In genomic region chr6:48626984-48627383, GRCm38 (mm10) we compare ENCODE assay signal across 9 mouse cellular contexts. TPM values are rescaled to one million over a fixed set of nuclear protein-coding genes. Genes with fewer than 3 reads are reported as not detected.
DNase-seq lines count a peak whose midpoint lies in the region; ATAC-seq and TF ChIP-seq lines count a peak whose summit lies in the region.
"Had no signal": no experiment of that assay in that cellular context is flagged by ENCODE, and none has a peak within 500 bp of the region (broad histone marks: within the 10 kb centered on the region; RNA-seq: fewer than 3 reads in every experiment).

No protein-coding gene starts in this region.

- intact Hi-C loops in left cerebral cortex, postnatal 4 days (cut with DNase I): no loop called here

- 1% methylated on average over 32 of the region's 32 CpGs for WGBS in spleen, adult 2 months
- under 1% methylated on average over 32 of the region's 32 CpGs for WGBS in intestine, postnatal 0 days
- WGBS in midbrain, embryonic 13.5 days: under 1% methylated on average over 32 of the region's 32 CpGs
- under 1% methylated on average over 32 of the region's 32 CpGs for WGBS in stomach, postnatal 0 days

- H3K9me3 ChIP-seq in intestine, postnatal 0 days (ENCODE audit: control insufficient read depth): no peaks in the 10 kb centered on the region
- no peaks in the 10 kb centered on the region for H3K9me3 ChIP-seq in midbrain, embryonic 13.5 days
- H3K9me3 ChIP-seq in stomach, postnatal 0 days (ENCODE audit: control insufficient read depth, low read length): no peaks in the 10 kb centered on the region

- H3K27ac ChIP-seq in spleen, adult 2 months (ENCODE audit: insufficient read depth, low read length): no peak overlapping the region
- no peak overlapping the region for H3K27ac ChIP-seq in intestine, postnatal 0 days (ENCODE audit: low read depth, low read length)
- no peak overlapping the region for H3K27ac ChIP-seq in midbrain, embryonic 13.5 days
- no peak overlapping the region for H3K27ac ChIP-seq in stomach, postnatal 0 days (replicated peaks)

- H3K9ac ChIP-seq in intestine, postnatal 0 days (ENCODE audit: low read depth, low read length): no peak overlapping the region; the same call in 1 of the 2 replicates
- H3K9ac ChIP-seq in midbrain, embryonic 13.5 days (replicated peaks): peak overlapping the region; percentile 56
- H3K9ac ChIP-seq in stomach, postnatal 0 days (ENCODE audit: low read length): peak overlapping the region; percentile 53

- H3K36me3 ChIP-seq in spleen, adult 2 months (ENCODE audit: control insufficient read depth, insufficient read depth, low read length): no peaks in the 10 kb centered on the region
- H3K36me3 ChIP-seq in intestine, postnatal 0 days (ENCODE audit: control insufficient read depth, insufficient read depth): no peaks in the 10 kb centered on the region
- H3K36me3 ChIP-seq in midbrain, embryonic 13.5 days: 0 out of 2 replicates have a peak, but pooled peaks cover 4% of the 10 kb centered on the region
- H3K36me3 ChIP-seq in stomach, postnatal 0 days (ENCODE audit: control insufficient read depth, insufficient read depth, low read length): no peaks in the 10 kb centered on the region

- DNase-seq in spleen, adult 2 months (ENCODE audit: low read depth in 1 of 2, low spot score in 2 of 2): no peak
- no peak for DNase-seq in spleen, adult 12 weeks (ENCODE audit: low spot score)
- DNase-seq in embryo, embryonic 9.5 days (ENCODE audit: extremely low spot score): peak; percentile 61
- peak; percentile 47 to 63 for DNase-seq in heart, adult 18-20 months
- DNase-seq in left cerebral cortex, postnatal 4 days: peak; percentile 44
- peak; percentile 47 for DNase-seq in stomach, postnatal 0 days (ENCODE audit: low spot score)

- TF ChIP-seq EP300 in stomach, postnatal 0 days (optimal IDR thresholded peaks at IDR 0.05): no peak

- peak overlapping the region; percentile 84 for H3K4me2 ChIP-seq in intestine, postnatal 0 days (replicated peaks; ENCODE audit: low read depth)
- H3K4me2 ChIP-seq in midbrain, embryonic 13.5 days (replicated peaks): peak overlapping the region; percentile 66
- peak overlapping the region; percentile 80 for H3K4me2 ChIP-seq in stomach, postnatal 0 days (replicated peaks; ENCODE audit: low read depth)

- H3K27me3 ChIP-seq in spleen, adult 2 months (ENCODE audit: control insufficient read depth, insufficient read depth, low read length): peaks cover 6% of the 10 kb centered on the region
- H3K27me3 ChIP-seq in intestine, postnatal 0 days (replicated peaks; ENCODE audit: control insufficient read depth, insufficient read depth, low read length): peaks cover 5% of the 10 kb centered on the region
- H3K27me3 ChIP-seq in midbrain, embryonic 13.5 days: peaks cover 50% of the 10 kb centered on the region
- no peaks in the 10 kb centered on the region for H3K27me3 ChIP-seq in stomach, postnatal 0 days (ENCODE audit: control insufficient read depth, insufficient read depth, low read length)

- no peak for TF ChIP-seq POLR2A in spleen, adult 2 months (IDR thresholded peaks at IDR 0.05; ENCODE audit: low read depth, low read length)

- TF ChIP-seq CTCF in spleen, adult 2 months (IDR thresholded peaks at IDR 0.05; ENCODE audit: extremely low read depth, insufficient read depth, insufficient read length, insufficient replicate concordance): no peak
- TF ChIP-seq CTCF in intestine, postnatal 0 days (IDR thresholded peaks at IDR 0.05; ENCODE audit: low read depth): peak; percentile 36
- 0 out of 2 replicates have a peak, but pooled peaks have one; percentile 34 for TF ChIP-seq CTCF in stomach, postnatal 0 days (IDR thresholded peaks at IDR 0.05; ENCODE audit: low read depth)

- peaks cover 12% of the 10 kb centered on the region for H3K4me1 ChIP-seq in spleen, adult 2 months (ENCODE audit: control insufficient read depth, insufficient read depth, insufficient read length)
- 0 out of 2 replicates have a peak, but pooled peaks cover 2% of the 10 kb centered on the region for H3K4me1 ChIP-seq in intestine, postnatal 0 days (replicated peaks; ENCODE audit: control insufficient read depth, insufficient read depth, low read length)
- peaks cover 27% of the 10 kb centered on the region for H3K4me1 ChIP-seq in midbrain, embryonic 13.5 days (replicated peaks)
- peaks cover 8% of the 10 kb centered on the region; the same call in 1 of the 2 replicates for H3K4me1 ChIP-seq in stomach, postnatal 0 days (replicated peaks; ENCODE audit: control insufficient read depth, insufficient read depth)

- no peak for ATAC-seq in intestine, postnatal 0 days
- ATAC-seq in midbrain, embryonic 13.5 days: peak; percentile 47
- ATAC-seq in stomach, postnatal 0 days (ENCODE audit: low FRiP score, low TSS enrichment): peak; percentile 28; the same call in 1 of the 2 replicates

- H3K4me3 ChIP-seq in spleen, adult 2 months (ENCODE audit: extremely low read depth, insufficient read depth, insufficient read length): peak overlapping the region; percentile 51
- peak overlapping the region; percentile 45 for H3K4me3 ChIP-seq in intestine, postnatal 0 days (ENCODE audit: low read depth, low read length)
- H3K4me3 ChIP-seq in midbrain, embryonic 13.5 days (replicated peaks): peak overlapping the region; percentile 42
- peak overlapping the region; percentile 47 for H3K4me3 ChIP-seq in stomach, postnatal 0 days (ENCODE audit: low read depth, low read length)

RNA-seq across cellular contexts. Expression of gene AI854703, which starts 0.4 kb away (rescaled TPM):
- polyA plus RNA-seq in spleen, adult 2 months (2012; rRNA removed): 0.70 and 0.77 TPM in 2 replicates
- under 1 TPM; 0.37 to 0.39 TPM for total RNA-seq in heart, adult 18-20 months (2021)
- polyA plus RNA-seq in intestine, postnatal 0 days (2015; fragmentation: Nextera tagmentation; extraction: Ambion mirVana): 0.55 and 0.63 TPM in 2 replicates
- total RNA-seq in left cerebral cortex, postnatal 4 days (2021): 10 to 100 TPM; 14.1 to 15.1 TPM
- 6.5 and 7.6 TPM in 2 replicates for polyA plus RNA-seq in midbrain, embryonic 13.5 days (2015; fragmentation: Nextera tagmentation; extraction: Ambion mirVana)
- 0.76 TPM in 2 replicates for polyA plus RNA-seq in stomach, postnatal 0 days (2015; fragmentation: Nextera tagmentation; extraction: Ambion mirVana)
- total RNA-seq: MEL had no signal

RNA-seq across cellular contexts. Expression of gene Gimap8, which starts 20.1 kb away (rescaled TPM):
- 20.1 and 22.2 TPM in 2 replicates for polyA plus RNA-seq in spleen, adult 2 months (2012; rRNA removed)
- total RNA-seq in heart, adult 18-20 months (2021): 1 to 10 TPM; 7.1 to 7.5 TPM
- polyA plus RNA-seq in intestine, postnatal 0 days (2015; fragmentation: Nextera tagmentation; extraction: Ambion mirVana): 1.1 and 1.2 TPM in 2 replicates
- total RNA-seq in left cerebral cortex, postnatal 4 days (2021): 1 to 10 TPM; 1.2 to 1.6 TPM
- polyA plus RNA-seq in midbrain, embryonic 13.5 days (2015; fragmentation: Nextera tagmentation; extraction: Ambion mirVana): 0.46 and 0.53 TPM in 2 replicates
- polyA plus RNA-seq in stomach, postnatal 0 days (2015; fragmentation: Nextera tagmentation; extraction: Ambion mirVana): 0.74 and 0.93 TPM in 2 replicates
- total RNA-seq: MEL had no signal

RNA-seq across cellular contexts. Expression of gene Zfp775, which starts 25.1 kb away (rescaled TPM):
- polyA plus RNA-seq in spleen, adult 2 months (2012; rRNA removed): 3.6 and 5.3 TPM in 2 replicates
- total RNA-seq in heart, adult 18-20 months (2021): 10 to 100 TPM; 11.8 to 12.3 TPM
- 2.2 TPM in 2 replicates for polyA plus RNA-seq in intestine, postnatal 0 days (2015; fragmentation: Nextera tagmentation; extraction: Ambion mirVana)
- total RNA-seq in left cerebral cortex, postnatal 4 days (2021): 10 to 100 TPM in 1 of 2 experiments, 1 to 10 TPM in 1; 9.8 to 10.5 TPM
- 14.6 and 17.8 TPM in 2 replicates for polyA plus RNA-seq in midbrain, embryonic 13.5 days (2015; fragmentation: Nextera tagmentation; extraction: Ambion mirVana)
- 2.2 and 2.8 TPM in 2 replicates for polyA plus RNA-seq in stomach, postnatal 0 days (2015; fragmentation: Nextera tagmentation; extraction: Ambion mirVana)
- total RNA-seq: MEL had no signal

RNA-seq across cellular contexts. Expression of gene Gm44965, which starts 33.2 kb away (rescaled TPM):
- not detected in 2 replicates for polyA plus RNA-seq in spleen, adult 2 months (2012; rRNA removed)
- not detected for total RNA-seq in heart, adult 18-20 months (2021)
- not detected in 2 replicates for polyA plus RNA-seq in intestine, postnatal 0 days (2015; fragmentation: Nextera tagmentation; extraction: Ambion mirVana)
- not detected for total RNA-seq in left cerebral cortex, postnatal 4 days (2021)
- 1.0 TPM in 1 of 2 replicates, not detected in the other for polyA plus RNA-seq in midbrain, embryonic 13.5 days (2015; fragmentation: Nextera tagmentation; extraction: Ambion mirVana)
- polyA plus RNA-seq in stomach, postnatal 0 days (2015; fragmentation: Nextera tagmentation; extraction: Ambion mirVana): not detected in 2 replicates
- total RNA-seq: MEL had no signal

RNA-seq across cellular contexts. Expression of gene Repin1, which starts 33.3 kb away (rescaled TPM):
- 12.4 and 15.8 TPM in 2 replicates for polyA plus RNA-seq in spleen, adult 2 months (2012; rRNA removed)
- 10 to 100 TPM; 32.3 to 32.9 TPM for total RNA-seq in heart, adult 18-20 months (2021)
- polyA plus RNA-seq in intestine, postnatal 0 days (2015; fragmentation: Nextera tagmentation; extraction: Ambion mirVana): 11.3 and 12.0 TPM in 2 replicates
- 10 to 100 TPM; 27.1 to 28.6 TPM for total RNA-seq in left cerebral cortex, postnatal 4 days (2021)
- polyA plus RNA-seq in midbrain, embryonic 13.5 days (2015; fragmentation: Nextera tagmentation; extraction: Ambion mirVana): 44.6 and 47.2 TPM in 2 replicates
- 11.6 and 12.9 TPM in 2 replicates for polyA plus RNA-seq in stomach, postnatal 0 days (2015; fragmentation: Nextera tagmentation; extraction: Ambion mirVana)
- total RNA-seq: MEL had no signal

Comparison
In these comparisons a context has a peak if more than half of its experiments do, and no peak if none do; other contexts are left out.
1. DNase-seq: peak in embryo, embryonic 9.5 days (single experiment), heart, adult 18-20 months (2 of 2), left cerebral cortex, postnatal 4 days (single experiment) and stomach, postnatal 0 days (single experiment); none in spleen, adult 2 months (0 of 2) and spleen, adult 12 weeks (single experiment).
2. Peak in every context shown above with its lines, with median percentiles within 50 percentile points of each other: H3K4me3 ChIP-seq and H3K4me2 ChIP-seq.